Mouse (Mus musculus): ENCODE results near the gene Hoxa5. TPM values are rescaled to one million over a fixed set of nuclear protein-coding genes. Genes with fewer than 3 reads are reported as not detected.

Hoxa5 gene
- polyA plus RNA-seq, 1 experiment: not detected

- no peak for TF ChIP-seq GATA1 (IDR thresholded peaks at IDR 0.05; ENCODE audit: low read length)
These were observed 19.8 kb upstream of the Hoxa5 start for GRCm38 (mm10) chr6:52223939-52224760.

- no peak for TF ChIP-seq GATA1 (IDR thresholded peaks at IDR 0.05; ENCODE audit: low read length)
These were observed 18.3 kb upstream of the Hoxa5 start for GRCm38 (mm10) chr6:52222729-52223128.

GRCm38 (mm10) chr6:52221993-52222685, 17.8 kb upstream of the Hoxa5 start:
- no peak for TF ChIP-seq GATA1 (IDR thresholded peaks at IDR 0.05; ENCODE audit: low read length)

- no peak for TF ChIP-seq GATA1 (IDR thresholded peaks at IDR 0.05; ENCODE audit: low read length)
These were observed 17.1 kb upstream of the Hoxa5 start, which contains the start of gene Hoxa7 for GRCm38 (mm10) chr6:52221337-52221992. TSS of gene Hoxa7 (minus strand) at chr6:52221854.

GRCm38 (mm10) chr6:52220865-52221310, 16.5 kb upstream of the Hoxa5 start:
- TF ChIP-seq GATA1 (IDR thresholded peaks at IDR 0.05; ENCODE audit: low read length): no peak

GRCm38 (mm10) chr6:52220003-52220864, 15.8 kb upstream of the Hoxa5 start:
- no peak for TF ChIP-seq GATA1 (IDR thresholded peaks at IDR 0.05; ENCODE audit: low read length)

GRCm38 (mm10) chr6:52219234-52219942, 15.0 kb upstream of the Hoxa5 start:
- no peak for TF ChIP-seq GATA1 (IDR thresholded peaks at IDR 0.05; ENCODE audit: low read length)

- TF ChIP-seq GATA1 (IDR thresholded peaks at IDR 0.05; ENCODE audit: low read length): no peak
These were observed 14.3 kb upstream of the Hoxa5 start for GRCm38 (mm10) chr6:52218643-52219215.

- no peak for TF ChIP-seq GATA1 (IDR thresholded peaks at IDR 0.05; ENCODE audit: low read length)
These were observed 13.7 kb upstream of the Hoxa5 start for GRCm38 (mm10) chr6:52217895-52218642.

- TF ChIP-seq GATA1 (IDR thresholded peaks at IDR 0.05; ENCODE audit: low read length): no peak
These were observed 13.0 kb upstream of the Hoxa5 start for GRCm38 (mm10) chr6:52217459-52217768.

- TF ChIP-seq GATA1 (IDR thresholded peaks at IDR 0.05; ENCODE audit: low read length): no peak
These were observed 12.5 kb upstream of the Hoxa5 start for GRCm38 (mm10) chr6:52216691-52217458.

GRCm38 (mm10) chr6:52215771-52216535, 11.6 kb upstream of the Hoxa5 start:
- no peak for TF ChIP-seq GATA1 (IDR thresholded peaks at IDR 0.05; ENCODE audit: low read length)

Measured in G1E-ER4 (cell line).